Mouse (Mus musculus): Measurements from ENCODE around the gene Cyb561. TPM values are rescaled to one million over a fixed set of nuclear protein-coding genes. Genes with fewer than 3 reads are reported as not detected.

Cyb561 gene
- 10 to 100 TPM in 1 of 2 experiments, 1 to 10 TPM in 1; 9.2 to 12.1 TPM for total RNA-seq (2021)

DNA sequence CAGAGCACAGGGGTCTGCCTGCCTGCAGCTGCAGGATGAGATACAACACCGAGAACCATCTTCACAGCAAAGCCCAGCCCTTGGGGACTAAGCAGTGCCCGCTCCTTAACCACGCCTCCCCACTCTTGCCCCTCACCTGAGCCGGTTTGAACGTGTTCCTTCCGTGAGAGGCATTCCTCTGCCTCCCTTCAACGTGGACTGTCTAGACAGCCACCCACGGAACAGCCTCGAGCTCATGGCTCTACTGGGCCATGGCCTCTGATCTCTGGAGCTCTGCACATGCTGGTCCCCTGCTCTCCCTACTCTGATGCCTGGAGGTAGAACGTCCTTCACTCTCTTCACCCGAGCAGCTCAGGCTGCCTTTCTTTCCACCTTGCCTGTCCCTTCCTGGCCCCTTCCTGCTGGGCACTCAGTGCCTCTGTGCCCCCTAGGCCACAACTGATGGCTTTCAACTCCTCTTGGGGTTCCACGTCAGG, at the start of gene Cyb561:
TSS of gene Cyb561 (minus strand) at position 426 of the 476 bp plus-strand sequence.
- DNase-seq = peak in 1 of 2 experiments; percentile 33
- intact Hi-C loops (cut with DNase I) = no loop called here

DNA sequence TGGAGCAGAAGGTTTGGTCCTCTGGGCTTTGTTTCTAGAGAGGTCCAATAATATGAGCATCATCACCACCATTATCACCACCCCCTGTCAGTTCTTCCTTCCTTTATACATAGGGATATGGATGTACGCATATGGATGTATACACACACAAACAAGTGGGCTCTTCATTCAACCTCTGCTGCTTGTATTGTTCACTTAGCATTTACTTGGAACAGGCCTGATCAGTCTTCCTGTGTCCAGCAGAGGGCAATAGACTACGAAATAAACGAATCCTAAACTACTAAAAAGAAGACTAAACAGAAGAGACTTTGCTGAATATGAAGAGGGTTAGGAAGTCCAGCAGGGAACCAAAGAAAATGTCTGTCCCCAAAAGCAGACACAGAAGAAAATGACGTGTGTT, 48.6 kb upstream of the Cyb561 start:
- DNase-seq = no peak
- intact Hi-C loops (cut with DNase I) = loop anchor here (1.0 to 2.0 kb wide), 2 partner anchors 25 to 74 kb away; no protein-coding TSS in a partner anchor

GRCm38 (mm10) chr11:106000062-106000461, 46.9 kb upstream of the Cyb561 start:
- intact Hi-C loops (cut with DNase I) = loop anchor here (2.0 kb wide), 1 partner anchor 27 kb away; no protein-coding TSS in a partner anchor
- DNase-seq = no peak

- no peak for DNase-seq
- intact Hi-C loops (cut with DNase I) = no loop called here
Measured at GRCm38 (mm10) chr11:105994375-105994774, 41.2 kb upstream of the Cyb561 start, which contains the start of gene Ace3. TSS of gene Ace3 (plus strand) at chr11:105994675.

DNA sequence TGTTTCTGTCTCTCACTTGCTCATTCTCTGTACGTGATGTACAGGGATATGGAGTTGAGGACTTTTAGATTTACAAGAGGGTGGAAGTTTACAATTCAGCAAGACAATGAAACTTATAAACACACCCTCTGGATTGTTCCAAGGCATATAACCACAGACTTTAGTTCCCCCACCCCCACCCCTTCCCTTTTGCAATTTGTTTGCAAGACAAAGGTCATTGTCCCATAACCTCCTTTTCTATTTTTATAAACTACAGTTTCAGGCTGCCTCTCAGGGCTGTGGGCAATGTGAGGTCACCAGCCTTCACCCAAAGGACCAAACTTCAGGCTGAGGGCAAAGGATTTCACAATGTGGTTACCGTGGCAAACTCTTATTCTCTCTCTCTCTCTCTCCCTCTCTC, 37.1 kb upstream of the Cyb561 start:
- no peak for DNase-seq
- intact Hi-C loops (cut with DNase I) = no loop called here

DNA sequence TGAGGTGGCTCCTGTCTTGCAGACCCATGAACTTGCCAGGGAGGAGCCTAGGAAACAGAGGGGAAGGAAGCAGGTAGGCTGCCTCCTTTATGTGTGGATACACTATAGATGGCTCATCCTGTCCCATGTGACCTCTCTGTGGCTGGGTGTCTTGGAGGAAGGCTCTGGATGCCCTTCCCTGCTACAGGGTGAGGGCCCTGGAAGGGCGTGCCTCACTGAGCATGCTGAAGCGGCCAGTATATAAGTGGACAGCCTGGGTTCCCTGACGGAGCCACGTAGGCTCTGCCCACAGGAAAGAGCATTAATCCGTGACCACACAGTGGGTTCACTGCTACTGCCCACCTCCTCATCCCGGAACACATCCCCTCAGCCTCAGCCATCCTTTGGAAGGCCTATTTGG, 36.3 kb upstream of the Cyb561 start:
- intact Hi-C loops (cut with DNase I) = no loop called here
- DNase-seq = no peak

DNA sequence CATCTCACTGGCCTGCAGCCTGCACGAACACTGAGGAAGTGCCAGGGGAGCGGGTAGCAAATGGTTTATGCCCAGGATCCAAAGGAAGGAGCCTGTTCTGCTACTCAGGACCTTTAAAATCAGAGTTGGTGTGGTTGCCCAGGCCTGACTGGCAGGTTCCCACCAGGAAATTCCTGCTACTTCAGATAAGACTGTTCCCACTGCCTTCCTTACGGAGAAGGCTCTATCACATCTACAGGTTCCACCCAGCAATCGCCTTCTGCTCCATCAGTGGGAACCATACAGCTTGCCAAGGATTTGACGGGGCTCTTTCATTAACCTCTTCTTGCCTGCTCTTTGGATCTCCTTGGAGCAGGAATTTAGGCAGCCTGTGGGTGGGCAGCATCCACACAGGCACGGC, 34.3 kb upstream of the Cyb561 start:
- DNase-seq = no peak
- intact Hi-C loops (cut with DNase I) = no loop called here

- intact Hi-C loops (cut with DNase I) = no loop called here
- no peak for DNase-seq
Measured at GRCm38 (mm10) chr11:105984452-105984851, 31.3 kb upstream of the Cyb561 start.

- intact Hi-C loops (cut with DNase I) = no loop called here
- no peak for DNase-seq
Measured at GRCm38 (mm10) chr11:105978634-105979033, 25.5 kb upstream of the Cyb561 start.

DNA sequence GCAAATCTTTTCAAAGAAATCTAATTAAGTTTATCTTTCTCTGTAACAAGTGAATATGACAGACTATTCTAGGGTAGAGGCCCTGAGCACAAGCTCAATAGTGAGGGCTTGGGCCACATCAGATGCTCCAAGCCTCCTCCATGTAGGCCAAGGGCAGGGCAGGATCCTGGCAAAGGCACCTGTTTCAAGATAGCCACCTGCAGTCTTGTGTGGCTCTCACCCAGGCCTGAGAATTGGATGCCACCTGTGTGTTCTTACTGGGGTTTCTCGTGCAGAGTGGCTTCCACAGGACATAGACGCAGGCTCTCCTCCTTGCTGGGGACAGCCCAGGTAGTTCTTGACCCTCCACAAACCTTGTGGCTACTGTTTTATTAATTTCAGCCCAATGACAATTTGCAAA, 25.1 kb upstream of the Cyb561 start:
- intact Hi-C loops (cut with DNase I) = no loop called here
- no peak for DNase-seq

- no peak for DNase-seq
- intact Hi-C loops (cut with DNase I) = no loop called here
Measured at GRCm38 (mm10) chr11:105975636-105976035, 22.5 kb upstream of the Cyb561 start.

GRCm38 (mm10) chr11:105975050-105975449, 21.9 kb upstream of the Cyb561 start:
- intact Hi-C loops (cut with DNase I) = no loop called here
- no peak for DNase-seq

- DNase-seq = no peak
- intact Hi-C loops (cut with DNase I) = no loop called here
Measured at GRCm38 (mm10) chr11:105974593-105974992, 21.5 kb upstream of the Cyb561 start.

- intact Hi-C loops (cut with DNase I) = loop anchor here (1.0 to 2.0 kb wide), 3 partner anchors 25 to 65 kb away; no protein-coding TSS in a partner anchor
- DNase-seq = peak; percentile 68 to 78
Measured at GRCm38 (mm10) chr11:105969516-105969915, 16.4 kb upstream of the Cyb561 start.

GRCm38 (mm10) chr11:105968948-105969347, 15.8 kb upstream of the Cyb561 start:
- DNase-seq = peak in 1 of 2 experiments; percentile 28
- intact Hi-C loops (cut with DNase I) = loop anchor here (1.0 to 2.0 kb wide), 3 partner anchors 24 to 66 kb away; no protein-coding TSS in a partner anchor

DNA sequence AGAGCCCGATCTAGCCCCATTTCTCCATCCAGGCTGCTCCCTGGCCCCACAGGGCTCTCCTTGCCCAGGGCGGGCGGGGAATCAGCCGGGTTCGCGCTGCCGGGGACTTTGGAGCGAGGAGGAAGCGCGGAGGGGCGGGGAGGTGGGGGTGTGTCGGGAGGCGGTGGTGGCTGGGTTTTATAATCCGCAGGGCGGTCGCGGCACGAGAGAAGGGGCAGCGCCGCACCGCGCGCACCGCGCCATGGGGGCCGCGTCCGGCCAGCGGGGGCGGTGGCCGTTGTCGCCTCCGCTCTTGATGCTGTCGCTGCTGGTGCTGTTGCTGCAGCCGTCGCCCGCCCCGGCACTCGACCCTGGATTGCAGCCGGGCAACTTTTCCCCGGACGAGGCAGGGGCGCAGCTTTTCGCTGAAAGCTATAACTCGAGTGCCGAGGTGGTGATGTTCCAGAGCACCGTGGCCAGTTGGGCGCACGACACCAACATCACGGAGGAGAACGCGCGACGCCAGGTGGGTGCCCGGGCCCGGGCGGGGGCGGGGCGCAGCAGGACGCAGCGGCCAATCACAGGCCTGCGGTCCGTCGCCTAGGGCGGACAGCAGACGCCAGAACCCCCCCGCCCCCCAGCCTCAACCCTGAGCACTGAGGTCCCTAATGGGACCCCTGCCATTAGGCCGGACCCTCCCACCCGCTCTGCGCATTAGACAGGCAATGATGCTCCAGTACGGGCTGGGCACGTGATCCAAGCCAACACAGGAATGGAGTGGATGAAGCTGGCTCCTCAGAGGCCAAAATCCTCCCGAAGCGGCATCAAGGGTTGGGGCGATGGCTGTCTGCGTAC, 14.8 kb upstream of the Cyb561 start, which contains the start of gene Ace:
TSS of gene Ace (plus strand) at position 205 of the 834 bp plus-strand sequence.
- intact Hi-C loops (cut with DNase I) = loop anchor here (2.0 kb wide), 2 partner anchors 23 to 67 kb away; no protein-coding TSS in a partner anchor
- peak; percentile 51 to 52 for DNase-seq

GRCm38 (mm10) chr11:105966288-105966687, 13.2 kb upstream of the Cyb561 start:
- intact Hi-C loops (cut with DNase I) = no loop called here
- DNase-seq = no peak

- intact Hi-C loops (cut with DNase I) = no loop called here
- DNase-seq = no peak
Measured at GRCm38 (mm10) chr11:105964691-105965090, 11.6 kb upstream of the Cyb561 start.

GRCm38 (mm10) chr11:105959355-105959754, 6.2 kb upstream of the Cyb561 start:
- intact Hi-C loops (cut with DNase I) = loop anchor here (2.0 kb wide), 1 partner anchor 15 kb away; no protein-coding TSS in a partner anchor
- peak; percentile 51 to 53 for DNase-seq

DNA sequence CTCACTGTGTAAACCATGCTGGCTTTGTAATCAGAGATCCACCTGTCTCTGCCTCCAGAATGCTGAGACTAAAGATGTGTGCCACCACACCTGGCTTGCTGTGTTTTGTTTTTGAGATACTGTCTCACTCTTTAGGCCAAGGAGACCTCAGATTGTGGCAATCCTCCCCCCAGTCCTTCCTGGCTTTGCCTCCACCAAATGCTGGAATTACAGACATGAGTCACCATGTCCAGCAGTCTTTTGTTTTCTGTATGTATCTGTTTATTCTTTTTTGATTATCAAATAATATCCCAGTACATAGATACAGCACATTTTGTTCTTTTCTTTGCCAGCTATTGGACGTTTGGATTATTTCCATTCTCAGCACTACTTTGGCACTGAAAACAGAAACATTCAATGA, 5.4 kb upstream of the Cyb561 start:
- intact Hi-C loops (cut with DNase I) = loop anchor here (2.0 kb wide), 1 partner anchor 14 kb away; no protein-coding TSS in a partner anchor
- no peak for DNase-seq

DNA sequence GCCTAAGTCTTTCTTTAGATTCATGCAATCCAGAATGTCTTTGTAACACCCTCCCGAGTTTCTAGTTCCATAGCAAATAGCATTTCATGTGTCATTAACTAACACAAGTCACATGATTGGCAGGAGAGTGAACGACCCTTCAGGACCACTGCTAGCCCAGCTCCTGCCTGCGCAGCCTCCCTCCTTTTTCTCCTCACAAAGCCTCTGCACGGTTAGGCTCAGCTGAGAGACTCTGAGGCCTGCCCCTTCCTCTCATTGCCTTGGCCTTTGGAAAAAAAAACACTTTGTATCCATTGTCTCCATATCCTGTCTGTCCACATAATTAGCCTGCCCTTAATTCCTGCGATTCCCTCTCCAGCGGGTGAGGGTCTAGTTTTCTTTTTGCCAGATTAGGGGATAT, 4.4 kb upstream of the Cyb561 start:
- DNase-seq = no peak

More for the DNA sequence above, 4.4 kb upstream of the Cyb561 start:
- intact Hi-C loops (cut with DNase I) = no loop called here
